Mouse (Mus musculus): ENCODE data around the gene Ldhd.

GRCm38 (mm10) chr8:111584946-111585345 lies 45.2 kb downstream of the Ldhd start:
- no peak for TF ChIP-seq GATA1 (IDR thresholded peaks at IDR 0.05; ENCODE audit: borderline replicate concordance, low read length)
- no peak for TF ChIP-seq FLI1 (IDR thresholded peaks at IDR 0.05; ENCODE audit: low read length)
